Mouse (Mus musculus) urinary bladder, postnatal 4 days (tissue): ENCODE measurements around the gene Gstt4.
"Not testable (repeated sequence)": the region's sequence is repeated elsewhere in the genome, so short reads cannot be mapped to it uniquely, and the experiment has no call there.

ENCODE experiments used
- DNase-seq, 2 experiments: peaks; one replicate each; pipeline ENCODE4 v3.0.0; 2021 to 2022; ENCODE audit warnings: low spot score in 2 of 2

Gstt4 gene

GRCm38 (mm10) chr10:75789841-75790240, 32.5 kb downstream of the Gstt4 start:
- DNase-seq: no peak

- no peak for DNase-seq
These were observed 33.1 kb downstream of the Gstt4 start for GRCm38 (mm10) chr10:75789081-75789735.

DNA sequence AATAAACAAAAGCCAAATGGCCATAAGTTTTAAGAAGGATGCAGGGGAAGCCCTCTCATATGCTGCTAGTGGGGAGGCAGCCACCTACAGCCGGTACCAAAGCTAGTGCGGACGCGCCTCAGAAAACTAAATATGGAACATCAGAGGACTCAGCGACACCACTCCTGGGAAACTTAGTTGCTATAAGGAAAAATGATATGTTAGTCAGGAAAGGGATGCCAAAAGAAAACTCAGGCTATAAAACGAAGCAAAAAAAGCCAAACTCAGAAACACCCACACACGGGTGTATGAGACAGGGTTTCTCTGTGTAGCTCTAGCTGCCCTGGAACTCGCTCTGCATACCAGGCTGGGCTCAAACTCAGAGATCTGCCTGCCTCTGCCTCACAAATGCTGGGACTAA, 34.1 kb downstream of the Gstt4 start:
- DNase-seq: no peak

DNA sequence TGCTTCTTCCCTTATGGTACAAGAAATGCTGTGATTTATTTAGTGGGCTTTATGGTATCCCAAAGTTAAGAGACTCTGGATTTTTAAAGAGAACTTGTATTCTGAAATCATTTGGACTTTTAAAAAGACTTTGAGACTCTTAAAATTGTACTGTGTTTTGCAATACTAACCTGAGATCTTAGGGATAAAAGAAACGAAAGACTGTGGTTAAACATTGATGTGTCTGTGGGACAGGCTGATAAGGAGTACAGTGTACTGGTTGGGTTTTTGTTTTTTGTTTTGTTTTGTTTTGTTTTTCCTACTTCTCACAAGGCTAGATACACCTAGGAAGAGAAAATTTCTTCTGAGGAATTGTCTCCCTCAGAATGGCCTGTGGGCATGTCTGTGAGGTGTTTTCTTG, 36.9 kb downstream of the Gstt4 start:
- no peak for DNase-seq

GRCm38 (mm10) chr10:75780769-75781578, 41.4 kb downstream of the Gstt4 start, which contains the start of the genes Gm20441 and Gstt3:
Gene Gm20441 (minus strand): TSS chr10:75780954.
Gene Gstt3 (minus strand): TSS chr10:75781414.
- peak; percentile 66 to 70 for DNase-seq

- DNase-seq: no peak
These were observed 42.9 kb downstream of the Gstt4 start for GRCm38 (mm10) chr10:75779206-75780174.

GRCm38 (mm10) chr10:75777885-75778284, 44.5 kb downstream of the Gstt4 start:
- no peak for DNase-seq

DNA sequence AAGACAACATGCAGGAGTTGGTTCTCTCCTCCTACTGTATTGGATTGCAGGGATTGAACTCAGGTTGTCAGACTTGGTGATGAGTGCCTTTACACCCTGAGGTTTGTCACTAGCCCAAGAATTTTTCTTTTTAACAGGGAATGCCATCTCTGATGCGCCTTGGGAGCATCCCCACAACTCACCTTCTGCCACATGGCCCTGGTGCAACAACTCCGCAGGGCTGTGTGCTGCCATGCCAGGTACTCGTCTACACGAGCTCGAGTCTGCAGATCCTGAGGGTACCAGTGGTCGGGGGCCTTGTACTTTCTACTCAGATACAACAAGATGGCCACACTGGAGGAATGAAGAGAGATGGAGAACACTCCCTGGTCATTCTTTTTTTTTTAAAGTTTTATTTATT, 45.8 kb downstream of the Gstt4 start:
- DNase-seq: no peak

GRCm38 (mm10) chr10:75774587-75774986, 47.8 kb downstream of the Gstt4 start:
- DNase-seq: no peak

DNA sequence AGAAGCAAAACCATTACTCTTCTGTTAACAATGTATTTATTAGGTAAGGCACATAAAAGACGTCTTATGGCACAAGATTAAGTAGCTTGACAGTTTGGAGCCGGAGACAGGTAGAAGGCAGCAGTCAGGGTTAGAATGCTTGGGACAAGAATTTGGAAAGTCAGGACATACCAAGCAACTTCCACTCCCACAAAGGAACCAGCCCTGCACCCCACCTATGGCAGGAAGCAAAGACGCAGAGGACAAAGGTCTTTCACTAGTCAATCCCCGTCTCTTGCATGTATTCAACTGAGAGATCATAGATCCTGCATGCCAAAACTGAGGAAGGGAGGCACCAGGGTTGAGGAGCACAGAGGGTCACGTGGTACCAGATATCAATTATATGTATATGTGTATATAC, 48.2 kb downstream of the Gstt4 start:
- no peak for DNase-seq

DNA sequence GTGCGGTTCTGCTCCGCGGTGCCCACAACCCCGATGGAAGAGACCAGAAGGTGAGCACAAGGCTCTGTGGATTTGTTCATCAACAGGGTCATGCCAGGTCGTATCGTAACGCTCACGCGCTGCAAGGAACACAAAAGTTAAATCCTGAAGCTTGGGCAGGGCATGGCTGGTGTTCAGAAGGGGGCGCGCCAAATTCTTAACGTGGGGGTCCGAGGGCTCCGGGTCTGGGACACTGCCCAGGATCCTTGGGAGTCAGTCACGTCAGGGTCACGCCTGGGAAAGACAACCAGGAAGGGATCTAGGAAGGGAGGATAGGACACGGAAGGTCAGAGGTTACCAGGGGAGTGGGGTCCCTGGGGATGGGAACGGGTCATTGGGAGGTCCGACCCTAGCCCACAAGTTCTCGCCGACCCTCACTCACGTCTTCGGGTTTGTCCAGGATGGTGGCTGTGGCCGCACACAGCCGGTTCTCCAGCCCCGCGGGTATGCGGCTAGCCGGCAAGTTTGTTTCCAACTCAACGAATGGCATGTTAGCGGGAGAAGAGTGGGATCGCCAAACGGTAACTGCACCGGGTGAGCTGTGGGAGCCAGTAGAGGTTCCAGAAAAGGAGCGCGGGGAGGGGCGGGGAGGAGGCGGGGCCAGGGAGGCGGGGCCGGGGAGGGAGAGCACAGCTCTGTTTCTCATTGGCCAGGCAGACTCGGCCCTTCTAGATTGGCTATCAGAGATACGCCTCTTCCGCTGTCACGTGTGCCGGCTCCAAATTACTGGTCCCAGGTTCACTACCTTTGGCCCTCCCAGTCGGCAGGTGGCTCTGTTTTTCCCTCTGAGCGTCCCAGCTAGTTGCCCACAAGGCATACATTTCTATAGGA, 49.3 kb downstream of the Gstt4 start, which contains the start of gene Ddt:
Gene Ddt (minus strand): TSS at position 620 of the 870 bp plus-strand sequence.
- DNase-seq: peak; percentile 79 to 86

DNA sequence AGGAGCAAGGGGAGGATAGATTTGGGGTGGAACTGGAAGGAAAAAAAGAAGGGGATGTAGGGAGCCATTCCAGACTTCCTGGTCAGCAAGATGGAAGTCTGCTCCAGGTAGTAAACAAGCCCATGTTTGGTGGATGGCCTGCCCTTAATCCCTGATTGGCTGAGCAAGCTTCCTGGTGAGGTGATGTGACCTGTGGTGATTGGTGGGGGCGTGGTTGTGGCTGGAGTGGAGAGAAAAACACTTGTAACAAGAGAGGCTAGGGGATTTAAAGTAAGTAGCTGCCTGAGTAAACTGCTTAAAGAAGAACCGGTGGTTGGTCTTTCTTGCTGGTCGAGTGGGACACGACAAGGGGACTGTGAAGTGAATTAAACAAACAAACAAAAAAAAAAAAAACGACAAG, 54.6 kb downstream of the Gstt4 start:
- not testable (repeated sequence) for DNase-seq

- DNase-seq: no peak
These were observed 55.5 kb downstream of the Gstt4 start for GRCm38 (mm10) chr10:75766856-75767255.
